Mouse (Mus musculus) cortical plate, adult 2 months (tissue): ENCODE data around the gene Ccn1. TPM values are rescaled to one million over a fixed set of nuclear protein-coding genes. Genes with fewer than 3 reads are reported as not detected.

Experiments
- H3K27ac ChIP-seq: fragments of 200-500 bp; 2 replicates; pipeline ENCODE4 v1.5.1; 2012; ENCODE audit warnings: low read length, control low read depth, inconsistent platforms; ENCODE audit not compliant: insufficient read depth
- H3K4me1 ChIP-seq: fragments of 200-500 bp; 2 replicates; pipeline ENCODE4 v1.6.1; 2011; ENCODE audit warnings: low read length; ENCODE audit not compliant: control insufficient read depth, insufficient read depth
- H3K4me3 ChIP-seq: fragments of 200-500 bp; 2 replicates; pipeline ENCODE4 v1.5.1; 2011; ENCODE audit warnings: mild to moderate bottlenecking, low read length, control low read depth; ENCODE audit not compliant: insufficient read depth
- CTCF ChIP-seq: fragments of 200-500 bp; IDR thresholded peaks from 2 replicates; pipeline ENCODE4 v1.5.1; 2011; ENCODE audit warnings: mild to moderate bottlenecking, control low read depth, low read length; ENCODE audit not compliant: insufficient read depth; ENCODE audit errors: extremely low read depth
- POLR2A ChIP-seq: fragments of 200-500 bp; IDR thresholded peaks from 2 replicates; pipeline ENCODE4 v1.6.1; 2011; ENCODE audit warnings: mild to moderate bottlenecking, low read length, control low read depth; ENCODE audit not compliant: insufficient read depth; ENCODE audit errors: extremely low read depth
- polyA plus RNA-seq: library from polyadenylated mRNA; depleted of rRNA; stranded (reverse); fragments of >200 nt; gene quantifications from 2 replicates; pipeline ENCODE4 v1.2.3, GENCODE M21; 2012; rRNA removed

Ccn1 gene
- polyA plus RNA-seq, result 9.5 and 16.5 TPM in 2 replicates

DNA sequence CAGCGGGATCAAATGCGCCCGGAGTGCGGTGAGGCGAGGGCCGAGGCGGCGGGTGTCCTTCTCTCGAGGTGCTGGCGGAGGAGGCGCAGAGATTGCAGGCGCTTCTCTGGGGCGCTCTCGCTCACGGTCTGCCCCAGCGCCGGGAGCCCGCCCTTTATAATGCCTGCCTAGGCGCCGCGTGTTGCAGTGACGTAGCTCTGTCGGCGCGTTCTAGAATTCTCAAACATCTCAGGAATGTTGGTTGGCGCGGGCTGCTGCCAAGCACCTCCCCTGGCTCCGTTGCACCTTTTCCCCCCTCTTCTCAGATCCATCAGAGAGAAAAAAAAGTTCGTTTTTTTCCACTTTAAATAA lies at the start of gene Ccn1:
Gene Ccn1, minus strand, starts transcription at position 130 of the 351 bp plus-strand sequence.
- peak within 1 kb of the TSS; percentile 41 for H3K4me3 ChIP-seq
- TF ChIP-seq POLR2A, result peak; percentile 79
- TF ChIP-seq CTCF, result no peak
- peaks cover 2% of the 10 kb centered on the region; the same call in 1 of the 2 replicates for H3K4me1 ChIP-seq
- H3K27ac ChIP-seq, result peak within 1 kb of the TSS; percentile 53; the same call in 1 of the 2 replicates

DNA sequence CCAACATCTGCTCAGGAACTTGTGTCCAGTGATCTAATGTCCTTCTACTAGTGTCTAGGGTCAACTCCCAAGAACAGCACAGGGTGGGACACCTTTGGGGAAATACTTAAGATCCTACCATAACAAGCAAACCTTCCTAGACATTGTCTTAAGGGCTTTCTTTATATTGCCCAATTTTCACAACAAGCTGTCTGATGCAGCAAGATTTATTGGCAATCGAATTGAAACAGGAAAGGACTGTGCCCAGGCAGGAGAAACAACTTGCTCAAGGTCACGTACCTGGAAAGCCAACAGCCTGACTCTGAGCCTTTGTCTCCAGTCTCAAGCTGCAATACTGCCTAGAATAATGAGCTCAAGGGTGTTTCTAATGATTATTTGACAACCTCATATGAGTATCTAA lies 43.6 kb upstream of the Ccn1 start:
- no peak overlapping the region for H3K27ac ChIP-seq
- no peak overlapping the region for H3K4me3 ChIP-seq
- no peak for TF ChIP-seq CTCF
- H3K4me1 ChIP-seq, result no peaks in the 10 kb centered on the region

DNA sequence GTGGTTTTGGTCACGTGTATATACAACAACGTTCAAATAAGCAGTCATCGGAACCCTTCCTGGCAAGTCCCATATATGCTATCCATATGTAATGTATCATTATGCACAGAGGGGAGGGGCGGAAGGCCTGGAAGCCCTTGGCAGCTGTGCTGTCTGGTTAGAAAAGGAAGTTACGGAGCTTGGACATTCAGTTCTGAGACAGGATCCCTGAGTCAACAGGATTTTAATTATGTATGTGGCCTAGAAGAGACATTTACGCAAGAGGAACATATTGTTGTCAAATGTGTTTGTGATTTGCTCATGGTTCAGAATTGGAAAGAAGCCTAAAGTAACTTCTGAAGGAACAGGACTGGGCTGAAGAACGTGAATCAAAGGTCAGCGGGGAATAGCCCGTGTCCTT lies 42.3 kb upstream of the Ccn1 start:
- Histone ChIP-seq H3K4me3 (no peak overlapping the region), H3K4me1 (no peaks in the 10 kb centered on the region), H3K27ac (no peak overlapping the region)
- TF ChIP-seq CTCF (no peak), POLR2A (no peak)

DNA sequence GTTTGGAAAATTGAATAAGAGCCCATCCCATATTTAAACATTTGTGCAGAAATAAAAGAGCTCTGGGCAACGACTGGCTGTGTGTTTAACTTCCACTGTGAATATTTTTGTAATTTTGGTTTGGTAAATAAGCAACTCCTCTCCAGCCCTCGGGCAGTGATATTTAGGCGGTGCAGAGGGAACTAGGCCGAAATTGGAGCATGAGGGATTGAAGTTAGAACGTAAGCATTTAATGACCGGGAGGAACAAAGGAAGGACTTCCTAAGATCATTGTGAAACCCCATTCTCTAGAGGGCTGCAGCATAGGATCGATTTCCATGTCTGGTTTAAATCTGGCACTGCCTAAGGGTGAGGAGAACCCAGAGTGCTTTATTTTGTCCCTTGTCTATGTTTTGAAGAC lies 41.6 kb upstream of the Ccn1 start:
- TF ChIP-seq POLR2A, result no peak
- TF ChIP-seq CTCF, result no peak
- no peaks in the 10 kb centered on the region for H3K4me1 ChIP-seq
- H3K4me3 ChIP-seq, result no peak overlapping the region
- no peak overlapping the region for H3K27ac ChIP-seq

DNA sequence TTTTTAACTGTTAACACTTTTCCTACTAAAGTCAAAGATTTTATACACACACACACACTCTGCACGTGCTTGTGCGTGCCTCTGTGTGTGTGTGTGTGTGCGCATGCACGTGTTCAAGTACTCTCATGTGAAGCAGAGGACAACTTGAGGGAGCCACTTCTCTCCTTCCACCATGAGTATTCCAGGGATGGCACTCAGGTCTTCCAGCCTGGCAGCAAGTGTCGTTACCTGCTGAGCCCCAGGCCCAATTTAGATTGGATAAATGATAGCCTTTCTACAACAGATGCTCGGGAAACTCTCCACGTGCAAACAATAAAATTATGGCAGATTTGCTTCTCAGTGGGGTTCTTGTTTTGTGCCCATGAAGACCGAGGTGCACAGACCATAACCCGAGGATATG lies 39.5 kb upstream of the Ccn1 start:
- no peak overlapping the region for H3K4me3 ChIP-seq
- TF ChIP-seq POLR2A (no peak), CTCF (no peak)

DNA sequence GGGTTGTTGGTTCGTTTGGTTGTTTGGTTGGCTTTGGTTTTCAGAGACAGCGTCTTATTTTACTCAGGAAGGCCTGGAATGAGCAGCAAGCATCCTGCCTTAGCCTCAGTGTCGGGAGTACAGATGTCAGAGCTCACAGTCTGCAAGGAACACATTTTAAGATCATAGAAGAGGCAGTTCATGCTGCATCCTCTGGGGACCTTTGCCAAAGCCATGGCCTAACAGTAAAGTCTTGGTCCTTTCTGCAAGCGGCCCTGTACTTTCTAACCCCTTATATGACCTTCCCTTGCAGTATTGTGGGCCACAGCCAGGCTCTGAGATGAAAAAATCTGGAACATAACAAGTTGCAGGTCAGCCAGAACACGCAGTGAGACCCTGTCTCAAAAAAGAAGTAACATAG lies 38.1 kb upstream of the Ccn1 start:
- Histone ChIP-seq H3K4me1 (no peaks in the 10 kb centered on the region), H3K4me3 (no peak overlapping the region), H3K27ac (no peak overlapping the region)
- TF ChIP-seq CTCF, result no peak
- TF ChIP-seq POLR2A, result no peak

More for the DNA sequence above, 39.5 kb upstream of the Ccn1 start:
- H3K27ac ChIP-seq, result no peak overlapping the region
- H3K4me1 ChIP-seq, result no peaks in the 10 kb centered on the region

DNA sequence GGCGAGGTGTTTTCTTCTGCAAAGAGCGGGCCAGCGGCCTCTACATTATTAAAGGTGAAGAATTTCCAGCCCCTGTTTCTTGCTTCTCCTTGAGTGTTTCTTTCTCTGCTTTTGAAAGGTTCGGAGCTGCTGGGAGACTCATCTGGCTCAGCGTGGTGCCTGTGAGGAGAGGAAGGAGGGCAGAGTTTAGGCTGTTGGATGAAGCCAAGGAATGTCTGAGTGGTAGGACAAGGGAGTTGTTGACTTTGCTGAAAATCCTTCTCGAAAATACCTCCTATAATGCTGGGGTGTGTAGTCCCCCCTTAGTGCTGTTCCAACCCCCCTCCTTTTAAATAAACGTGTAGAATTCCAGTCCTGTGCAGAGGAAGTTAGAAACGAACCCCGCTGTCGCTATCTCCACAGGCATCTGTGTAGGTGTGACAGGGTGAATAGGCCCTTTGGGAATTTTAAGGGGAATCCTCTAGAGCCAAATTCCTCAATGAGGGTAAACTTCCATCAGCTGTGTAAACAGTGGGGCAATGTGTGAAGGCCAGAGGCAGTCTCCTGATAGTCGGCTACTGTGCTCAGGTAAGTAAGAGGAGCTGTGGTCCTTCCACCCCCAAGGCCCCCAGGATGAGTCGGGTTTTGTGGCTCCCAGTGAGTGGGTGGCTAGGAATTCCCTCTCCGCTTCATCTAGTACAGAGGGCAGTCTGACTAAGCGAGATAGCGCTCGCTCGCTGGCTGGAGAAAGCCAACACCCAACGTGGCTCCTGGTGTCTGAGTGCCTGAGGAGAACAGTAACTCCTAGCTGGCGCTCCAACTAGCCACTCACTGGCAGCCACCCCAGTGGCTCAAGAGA lies 35.0 kb upstream of the Ccn1 start:
- Histone ChIP-seq H3K4me3 (no peak overlapping the region), H3K27ac (peak overlapping the region; percentile 59; the same call in 1 of the 2 replicates), H3K4me1 (0 out of 2 replicates have a peak, but pooled peaks cover 1% of the 10 kb centered on the region)
- no peak for TF ChIP-seq CTCF
- no peak for TF ChIP-seq POLR2A

DNA sequence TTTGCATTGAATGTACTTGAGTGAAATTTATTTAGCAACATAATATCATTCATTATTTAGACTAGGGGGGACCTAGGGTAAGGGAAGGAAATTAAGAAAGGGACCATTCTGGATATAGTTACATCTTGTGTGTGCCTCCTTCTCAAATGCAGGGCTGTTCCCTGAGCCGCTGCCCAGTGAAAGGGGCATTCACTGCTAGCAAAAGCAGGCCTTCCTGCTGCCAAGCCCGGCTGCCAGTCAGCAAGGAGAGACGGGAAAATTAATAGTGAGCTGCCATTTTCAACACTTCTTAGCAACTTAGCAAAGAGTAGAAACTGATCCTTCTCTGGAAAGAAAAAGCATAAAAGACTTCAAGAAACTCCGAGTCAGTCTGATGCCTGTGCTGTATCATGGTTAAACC lies 34.4 kb upstream of the Ccn1 start:
- H3K27ac ChIP-seq, result peak overlapping the region; percentile 59; the same call in 1 of the 2 replicates
- no peak overlapping the region for H3K4me3 ChIP-seq
- TF ChIP-seq CTCF (no peak), POLR2A (no peak)
- H3K4me1 ChIP-seq, result 0 out of 2 replicates have a peak, but pooled peaks cover 1% of the 10 kb centered on the region

DNA sequence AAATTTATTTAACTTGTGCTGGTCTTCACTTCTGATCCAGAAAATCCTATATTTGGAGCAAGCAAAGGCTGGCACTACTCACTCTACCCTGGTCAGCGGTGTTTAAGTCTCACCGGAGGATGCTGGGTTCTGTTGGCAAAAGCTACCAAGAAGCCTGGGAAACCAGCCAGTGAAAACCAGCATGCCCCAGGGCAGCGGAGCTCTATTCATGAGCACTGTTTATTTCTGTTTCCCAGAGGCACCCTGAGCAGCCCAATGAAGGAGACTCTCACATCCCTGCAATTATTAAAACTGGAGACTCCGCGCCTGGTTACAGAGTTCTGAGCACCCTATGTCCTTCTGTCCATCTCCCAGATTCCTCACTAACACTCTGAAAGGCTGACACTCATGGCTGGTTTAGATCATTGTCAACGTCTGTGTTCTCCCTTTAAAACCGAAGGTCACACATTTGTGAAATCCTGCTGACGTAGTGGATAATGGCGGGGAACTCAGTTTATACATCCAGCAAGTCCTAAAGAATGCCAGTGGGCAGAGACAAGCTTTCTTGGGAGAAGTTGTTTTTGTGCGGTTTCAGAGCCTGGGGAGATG lies 31.7 kb upstream of the Ccn1 start:
- Histone ChIP-seq H3K4me3 (no peak overlapping the region), H3K4me1 (0 out of 2 replicates have a peak, but pooled peaks cover 1% of the 10 kb centered on the region), H3K27ac (peak overlapping the region; percentile 37)
- TF ChIP-seq CTCF, result no peak
- no peak for TF ChIP-seq POLR2A

DNA sequence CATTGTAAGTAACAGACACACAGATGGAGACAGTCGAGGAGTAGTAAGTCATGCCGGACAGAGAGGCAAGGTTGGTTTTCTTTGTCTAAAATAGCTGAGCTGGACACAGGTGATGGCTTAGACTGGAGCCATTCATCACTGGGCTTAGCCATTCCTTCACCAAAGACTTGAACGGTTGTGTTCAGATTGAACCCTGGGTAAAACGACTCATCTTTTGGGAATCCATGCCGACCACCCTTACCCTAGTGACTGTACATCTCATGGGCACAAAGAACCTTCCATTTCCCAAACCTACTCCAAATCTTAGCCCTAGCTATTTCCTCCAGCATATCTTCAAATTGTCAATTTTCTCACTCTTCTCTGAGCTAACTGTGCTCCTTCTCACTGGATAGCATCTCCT lies 30.9 kb upstream of the Ccn1 start:
- Histone ChIP-seq H3K4me1 (0 out of 2 replicates have a peak, but pooled peaks cover 1% of the 10 kb centered on the region), H3K27ac (no peak overlapping the region), H3K4me3 (no peak overlapping the region)
- TF ChIP-seq POLR2A (no peak), CTCF (no peak)
